Mouse (Mus musculus): ENCODE results near the gene Prkg1. TPM values are rescaled to one million over a fixed set of nuclear protein-coding genes. Genes with fewer than 3 reads are reported as not detected.

Gene Prkg1
- total RNA-seq, 1 experiment, result 1.5 TPM

- TF ChIP-seq ZC3H11A (IDR thresholded peaks at IDR 0.05; ENCODE audit: borderline replicate concordance, low read depth, low read length) (no peak), MAFK (IDR thresholded peaks at IDR 0.05; ENCODE audit: insufficient read depth, low read depth, low read length) (no peak), ZNF384 (IDR thresholded peaks at IDR 0.05; ENCODE audit: low read depth, low read length) (no peak), HCFC1 (IDR thresholded peaks at IDR 0.05; ENCODE audit: borderline replicate concordance, insufficient read depth, low read length) (no peak), CHD2 (IDR thresholded peaks at IDR 0.05; ENCODE audit: low read depth, low read length) (no peak)
- H3K9me3 ChIP-seq (ENCODE audit: control insufficient read depth, insufficient read depth, low read depth, low read length), result no peaks in the 10 kb centered on the region
- DNase-seq (ENCODE audit: low read depth, low spot score), result no peak
- in situ Hi-C loops (cut with MboI; ENCODE audit: low sequenced_read_pairs in 2 of 2, unreplicated experiment in 2 of 2), result no loop called here
- H3K27ac ChIP-seq (ENCODE audit: insufficient read depth, low read depth, low read length, poor library complexity, severe bottlenecking), result no peak overlapping the region
- no peak overlapping the region for H3K4me3 ChIP-seq (ENCODE audit: insufficient read depth in 1 of 2, low read depth in 1 of 2, low read length in 2 of 2, poor library complexity in 1 of 2, severe bottlenecking in 1 of 2)
- no peaks in the 10 kb centered on the region for H3K36me3 ChIP-seq (ENCODE audit: control insufficient read depth, insufficient read depth, low read length, poor library complexity, severe bottlenecking)
- H3K4me1 ChIP-seq (ENCODE audit: control insufficient read depth in 2 of 2, insufficient read depth in 2 of 2, low read length in 2 of 2, poor library complexity in 1 of 2), result 0 out of 4 replicates have a peak, but pooled peaks cover 0 to 2% of the 10 kb centered on the region in 2 experiments
- no peak overlapping the region for H3K9ac ChIP-seq (ENCODE audit: insufficient read depth, low read depth, low read length, poor library complexity, severe bottlenecking)
Measured at GRCm38 (mm10) chr19:31132614-31133013, 632.2 kb downstream of the Prkg1 start.

GRCm38 (mm10) chr19:31124628-31125027 is 640.2 kb downstream of the Prkg1 start:
- in situ Hi-C loops (cut with MboI; ENCODE audit: low sequenced_read_pairs in 2 of 2, unreplicated experiment in 2 of 2), result no loop called here
- Histone ChIP-seq H3K9ac (ENCODE audit: insufficient read depth, low read depth, low read length, poor library complexity, severe bottlenecking) (no peak overlapping the region), H3K4me3 (ENCODE audit: insufficient read depth in 1 of 2, low read depth in 1 of 2, low read length in 2 of 2, poor library complexity in 1 of 2, severe bottlenecking in 1 of 2) (no peak overlapping the region), H3K36me3 (ENCODE audit: control insufficient read depth, insufficient read depth, low read length, poor library complexity, severe bottlenecking) (no peaks in the 10 kb centered on the region), H3K27ac (ENCODE audit: insufficient read depth, low read depth, low read length, poor library complexity, severe bottlenecking) (no peak overlapping the region), H3K4me1 (ENCODE audit: control insufficient read depth in 2 of 2, insufficient read depth in 2 of 2, low read length in 2 of 2, poor library complexity in 1 of 2) (no peaks in the 10 kb centered on the region), H3K9me3 (ENCODE audit: control insufficient read depth, insufficient read depth, low read depth, low read length) (no peaks in the 10 kb centered on the region)
- TF ChIP-seq MAFK (IDR thresholded peaks at IDR 0.05; ENCODE audit: insufficient read depth, low read depth, low read length) (no peak), ZNF384 (IDR thresholded peaks at IDR 0.05; ENCODE audit: low read depth, low read length) (no peak), ZC3H11A (IDR thresholded peaks at IDR 0.05; ENCODE audit: borderline replicate concordance, low read depth, low read length) (no peak), HCFC1 (IDR thresholded peaks at IDR 0.05; ENCODE audit: borderline replicate concordance, insufficient read depth, low read length) (no peak), CHD2 (IDR thresholded peaks at IDR 0.05; ENCODE audit: low read depth, low read length) (no peak)
- DNase-seq (ENCODE audit: low read depth, low spot score), result no peak

GRCm38 (mm10) chr19:31114690-31115089 is 650.1 kb downstream of the Prkg1 start:
- TF ChIP-seq CHD2 (IDR thresholded peaks at IDR 0.05; ENCODE audit: low read depth, low read length), result no peak
- TF ChIP-seq MAFK (IDR thresholded peaks at IDR 0.05; ENCODE audit: insufficient read depth, low read depth, low read length), result no peak
- no peak for TF ChIP-seq HCFC1 (IDR thresholded peaks at IDR 0.05; ENCODE audit: borderline replicate concordance, insufficient read depth, low read length)
- TF ChIP-seq ZC3H11A (IDR thresholded peaks at IDR 0.05; ENCODE audit: borderline replicate concordance, low read depth, low read length), result no peak
- no peak for DNase-seq (ENCODE audit: low read depth, low spot score)
- in situ Hi-C loops (cut with MboI; ENCODE audit: low sequenced_read_pairs in 2 of 2, unreplicated experiment in 2 of 2), result no loop called here
- Histone ChIP-seq H3K9ac (ENCODE audit: insufficient read depth, low read depth, low read length, poor library complexity, severe bottlenecking) (peak overlapping the region; percentile 14; the same call in 1 of the 2 replicates), H3K4me1 (ENCODE audit: control insufficient read depth in 2 of 2, insufficient read depth in 2 of 2, low read length in 2 of 2, poor library complexity in 1 of 2) (peaks cover 0 to 2% of the 10 kb centered on the region in 2 experiments; a peak in 1 of 4 replicates), H3K9me3 (ENCODE audit: control insufficient read depth, insufficient read depth, low read depth, low read length) (no peaks in the 10 kb centered on the region), H3K4me3 (ENCODE audit: insufficient read depth in 1 of 2, low read depth in 1 of 2, low read length in 2 of 2, poor library complexity in 1 of 2, severe bottlenecking in 1 of 2) (peak overlapping the region; percentile 34 to 74), H3K27ac (ENCODE audit: insufficient read depth, low read depth, low read length, poor library complexity, severe bottlenecking) (no peak overlapping the region), H3K36me3 (ENCODE audit: control insufficient read depth, insufficient read depth, low read length, poor library complexity, severe bottlenecking) (no peaks in the 10 kb centered on the region)

GRCm38 (mm10) chr19:31106835-31107554 is 657.8 kb downstream of the Prkg1 start:
- in situ Hi-C loops (cut with MboI; ENCODE audit: low sequenced_read_pairs in 2 of 2, unreplicated experiment in 2 of 2), result no loop called here
- Histone ChIP-seq H3K4me3 (ENCODE audit: insufficient read depth in 1 of 2, low read depth in 1 of 2, low read length in 2 of 2, poor library complexity in 1 of 2, severe bottlenecking in 1 of 2) (no peak overlapping the region; a peak in 1 of 4 replicates), H3K36me3 (ENCODE audit: control insufficient read depth, insufficient read depth, low read length, poor library complexity, severe bottlenecking) (no peaks in the 10 kb centered on the region), H3K9me3 (ENCODE audit: control insufficient read depth, insufficient read depth, low read depth, low read length) (no peaks in the 10 kb centered on the region), H3K9ac (ENCODE audit: insufficient read depth, low read depth, low read length, poor library complexity, severe bottlenecking) (no peak overlapping the region; the same call in 1 of the 2 replicates), H3K4me1 (ENCODE audit: control insufficient read depth in 2 of 2, insufficient read depth in 2 of 2, low read length in 2 of 2, poor library complexity in 1 of 2) (peaks cover 13 to 19% of the 10 kb centered on the region in 2 experiments; a peak in 3 of 4 replicates), H3K27ac (ENCODE audit: insufficient read depth, low read depth, low read length, poor library complexity, severe bottlenecking) (no peak overlapping the region)
- DNase-seq (ENCODE audit: low read depth, low spot score), result peak; percentile 13
- TF ChIP-seq CHD2 (IDR thresholded peaks at IDR 0.05; ENCODE audit: low read depth, low read length) (no peak), ZNF384 (IDR thresholded peaks at IDR 0.05; ENCODE audit: low read depth, low read length) (0 out of 2 replicates have a peak, but pooled peaks have one; percentile 19)

All from ES-E14 (cell line).